Mouse (Mus musculus): Measurements from ENCODE around the gene Ggn. TPM values are rescaled to one million over a fixed set of nuclear protein-coding genes. Genes with fewer than 3 reads are reported as not detected.

The Ggn gene
- polyA plus RNA-seq (2015; fragmentation: Nextera tagmentation; extraction: Ambion mirVana) = 0.65 and 1.1 TPM in 2 replicates

GRCm38 (mm10) chr7:29170066-29170754 is at the start of gene Ggn, which contains the start of gene Spred3:
Ggn (plus strand) TSS chr7:29170210.
Spred3 (minus strand) TSS chr7:29170411.

GRCm38 (mm10) chr7:29124970-29125369 is 45.0 kb upstream of the Ggn start, which contains the start of gene Ryr1:
Ryr1 (minus strand) TSS chr7:29125179.

GRCm38 (mm10) chr7:29134693-29135386 is 35.2 kb upstream of the Ggn start, which contains the start of gene Rasgrp4:
Rasgrp4 (plus strand) TSS chr7:29134851.

DNA sequence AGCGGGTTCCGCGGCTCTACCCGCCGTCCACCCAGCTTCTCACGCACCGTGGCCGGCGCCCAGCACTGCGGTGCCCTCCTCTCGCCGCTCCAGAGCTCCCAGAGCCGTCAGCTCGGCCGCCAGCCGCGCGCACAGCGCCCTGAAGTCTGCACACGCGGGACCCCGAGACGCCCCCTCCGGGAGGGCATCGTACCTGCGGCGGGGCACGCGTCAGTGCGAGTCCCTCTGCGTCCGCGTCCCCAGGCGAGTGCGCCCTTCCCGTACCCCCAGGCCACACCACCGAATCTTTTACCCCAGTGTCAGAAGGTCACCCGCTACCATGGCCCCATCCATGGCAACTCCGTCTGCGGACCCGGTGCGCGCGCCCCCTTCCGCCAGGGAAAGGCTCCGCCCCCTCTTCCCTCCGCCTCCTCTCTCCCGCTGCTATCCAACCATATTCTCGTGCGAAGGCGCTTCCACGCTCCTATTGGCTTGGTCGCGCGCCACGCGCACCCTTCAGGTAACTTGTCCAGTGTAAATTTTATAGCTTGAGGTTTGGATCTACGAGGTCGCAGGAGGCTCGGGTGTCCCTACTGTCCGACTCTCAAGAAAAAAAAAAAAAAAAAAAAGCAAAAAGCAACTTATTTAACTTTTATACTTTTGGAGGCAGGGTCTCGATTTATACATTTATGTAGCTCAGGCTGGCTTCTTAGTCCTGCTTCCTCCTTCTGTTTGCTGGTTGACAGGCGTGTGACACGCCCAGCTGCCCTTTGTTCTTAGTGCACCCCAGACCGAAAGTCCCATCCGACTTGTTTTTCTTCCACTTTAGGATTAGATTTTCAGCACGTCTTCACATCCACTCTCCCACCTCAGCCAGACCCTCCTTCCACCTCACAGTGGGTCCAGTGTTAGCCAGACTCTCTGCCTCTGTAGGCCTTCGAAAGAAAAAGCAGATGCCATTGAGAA is 13.9 kb upstream of the Ggn start, which contains the start of gene Fam98c:
Fam98c (minus strand) TSS at position 397 of the 945 bp plus-strand sequence.

DNA sequence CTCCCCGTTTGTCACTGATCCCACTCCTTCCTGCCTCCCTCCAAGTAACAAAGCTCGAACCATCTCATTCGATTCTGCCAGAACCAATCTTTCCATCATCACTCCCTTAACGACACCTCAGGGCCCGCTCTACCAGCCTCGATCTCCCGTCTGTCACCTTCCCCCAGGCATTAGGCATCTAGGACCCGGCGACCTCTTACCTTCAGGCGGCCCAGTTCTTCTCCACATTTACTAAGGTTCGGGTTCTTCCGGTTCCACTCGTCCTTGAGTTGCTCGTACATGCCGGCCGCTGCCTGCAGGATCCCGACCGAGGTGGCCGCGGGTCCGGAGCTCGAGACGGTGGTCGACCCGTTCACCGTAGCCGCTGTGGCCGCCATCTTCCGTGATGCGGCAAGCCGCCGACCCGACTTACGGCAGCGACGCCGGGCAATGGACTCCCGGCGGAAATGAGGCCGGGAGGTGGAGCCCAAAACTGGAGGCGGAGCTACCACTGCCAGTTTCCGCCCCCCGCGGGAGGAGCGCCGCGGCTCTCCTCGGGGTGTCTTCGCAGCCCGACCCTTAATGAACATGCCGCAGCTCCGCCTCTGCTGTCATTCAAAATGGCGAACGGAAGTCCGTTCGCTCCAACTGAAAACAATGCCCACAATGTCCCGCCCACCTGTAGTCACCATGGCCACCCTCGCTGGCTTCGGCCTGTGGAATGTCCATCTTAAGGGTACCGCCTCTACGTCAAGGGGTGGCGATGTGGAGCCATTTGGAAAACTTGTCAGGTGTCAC is 10.3 kb downstream of the Ggn start, which contains the start of gene Psmd8:
Psmd8 (minus strand) TSS at position 625 of the 777 bp plus-strand sequence.

DNA sequence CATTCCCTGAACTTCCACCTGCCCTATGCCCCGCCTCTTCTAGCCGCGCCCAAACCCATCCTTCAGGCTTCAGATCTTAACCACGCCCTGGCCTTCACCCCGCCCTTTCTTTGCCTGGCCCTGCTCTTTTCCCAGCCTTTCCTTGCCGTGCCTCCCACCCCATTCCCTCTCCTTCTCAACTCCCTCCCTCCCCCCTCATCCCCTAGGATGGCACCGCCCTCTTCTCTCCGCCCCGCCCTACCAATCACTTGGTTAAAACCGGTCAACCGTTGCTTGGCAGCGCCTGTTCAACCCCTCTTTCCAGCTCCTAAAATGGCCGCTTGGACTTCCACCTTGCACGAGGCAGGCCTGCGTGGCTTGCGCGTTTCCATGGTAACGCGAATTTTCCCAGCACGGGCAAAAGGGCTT is 43.7 kb downstream of the Ggn start, which contains the start of gene Catsperg1:
Catsperg1 (minus strand) TSS at position 361 of the 408 bp plus-strand sequence.

Other genes starting within 250 kb of the Ggn start
- 121 and 144 TPM in 2 replicates for gene Actn4, start 207.9 kb upstream of the Ggn start, polyA plus RNA-seq (2015; fragmentation: Nextera tagmentation; extraction: Ambion mirVana)
- 348 and 365 TPM in 2 replicates for gene Eif3k, start 188.3 kb upstream of the Ggn start, polyA plus RNA-seq (2015; fragmentation: Nextera tagmentation; extraction: Ambion mirVana)
- gene Map4k1, start 188.2 kb upstream of the Ggn start, polyA plus RNA-seq (2015; fragmentation: Nextera tagmentation; extraction: Ambion mirVana) = 2.1 and 8.1 TPM in 2 replicates
- 0.41 and 1.5 TPM in 2 replicates for gene Ryr1, start 45.0 kb upstream of the Ggn start, polyA plus RNA-seq (2015; fragmentation: Nextera tagmentation; extraction: Ambion mirVana)
- gene Rasgrp4, start 35.4 kb upstream of the Ggn start, polyA plus RNA-seq (2015; fragmentation: Nextera tagmentation; extraction: Ambion mirVana) = 0.65 and 0.72 TPM in 2 replicates
- 22.0 and 30.3 TPM in 2 replicates for gene Fam98c, start 14.0 kb upstream of the Ggn start, polyA plus RNA-seq (2015; fragmentation: Nextera tagmentation; extraction: Ambion mirVana)
- gene Spred3, start 201 bp downstream of the Ggn start, polyA plus RNA-seq (2015; fragmentation: Nextera tagmentation; extraction: Ambion mirVana) = 2.3 and 3.7 TPM in 2 replicates
- 266 and 370 TPM in 2 replicates for gene Psmd8, start 10.5 kb downstream of the Ggn start, polyA plus RNA-seq (2015; fragmentation: Nextera tagmentation; extraction: Ambion mirVana)
- gene Catsperg1, start 43.8 kb downstream of the Ggn start, polyA plus RNA-seq (2015; fragmentation: Nextera tagmentation; extraction: Ambion mirVana) = 0.76 and 1.7 TPM in 2 replicates
- gene Kcnk6, start 62.3 kb downstream of the Ggn start, polyA plus RNA-seq (2015; fragmentation: Nextera tagmentation; extraction: Ambion mirVana) = 0.69 and 1.3 TPM in 2 replicates
- gene Yif1b, start 68.1 kb downstream of the Ggn start, polyA plus RNA-seq (2015; fragmentation: Nextera tagmentation; extraction: Ambion mirVana) = 75.2 and 79.0 TPM in 2 replicates
- 16.2 and 34.8 TPM in 2 replicates for gene 2200002D01Rik, start 78.3 kb downstream of the Ggn start, polyA plus RNA-seq (2015; fragmentation: Nextera tagmentation; extraction: Ambion mirVana)
- 67.7 and 134 TPM in 2 replicates for gene Spint2, start 111.7 kb downstream of the Ggn start, polyA plus RNA-seq (2015; fragmentation: Nextera tagmentation; extraction: Ambion mirVana)
- 22.7 and 34.9 TPM in 2 replicates for gene Ppp1r14a, start 119.1 kb downstream of the Ggn start, polyA plus RNA-seq (2015; fragmentation: Nextera tagmentation; extraction: Ambion mirVana)
- gene Dpf1, start 133.7 kb downstream of the Ggn start, polyA plus RNA-seq (2015; fragmentation: Nextera tagmentation; extraction: Ambion mirVana) = 4.8 and 7.1 TPM in 2 replicates

Measured in adrenal gland, postnatal 0 days (tissue).